Mouse (Mus musculus): ENCODE measurements around the gene Stk25.

The Stk25 gene

DNA sequence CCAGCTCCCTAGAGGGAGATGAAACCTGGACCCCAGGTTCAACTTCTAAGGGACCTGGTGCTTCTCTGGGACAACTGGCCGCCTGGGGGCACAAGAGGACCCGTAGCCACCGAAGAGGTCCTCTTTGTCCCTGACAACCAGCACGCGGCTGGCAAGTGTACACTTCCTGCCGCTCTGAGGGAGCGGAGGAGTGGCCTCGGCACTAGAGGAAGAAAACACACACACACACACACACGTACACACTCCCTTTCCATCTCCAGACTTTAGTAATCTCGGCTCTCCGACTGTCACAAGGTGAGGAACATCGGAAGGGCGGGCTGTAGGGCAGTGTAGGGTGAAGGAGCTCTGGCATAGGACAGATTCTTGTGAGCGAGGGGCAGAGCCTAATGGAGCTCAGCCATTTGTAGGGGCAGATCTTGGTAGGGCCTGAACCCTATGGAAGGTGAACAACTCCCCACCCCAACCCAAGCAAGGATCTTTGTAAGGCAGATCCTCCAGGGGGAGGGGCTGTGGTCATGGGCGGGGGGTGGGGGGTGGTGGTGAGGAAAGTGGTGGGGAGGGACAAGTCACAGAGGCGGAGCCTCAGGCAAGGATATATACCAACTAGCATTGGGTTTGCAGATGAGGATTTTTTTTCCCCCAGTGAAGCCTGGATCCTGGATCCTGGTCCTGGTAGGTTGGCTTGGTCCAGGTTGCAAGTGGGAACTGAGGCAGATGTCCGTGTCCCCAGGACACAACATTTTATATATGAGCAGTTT lies 10.5 kb upstream of the Stk25 start:
- DNase-seq = peak; percentile 90 to 94

DNA sequence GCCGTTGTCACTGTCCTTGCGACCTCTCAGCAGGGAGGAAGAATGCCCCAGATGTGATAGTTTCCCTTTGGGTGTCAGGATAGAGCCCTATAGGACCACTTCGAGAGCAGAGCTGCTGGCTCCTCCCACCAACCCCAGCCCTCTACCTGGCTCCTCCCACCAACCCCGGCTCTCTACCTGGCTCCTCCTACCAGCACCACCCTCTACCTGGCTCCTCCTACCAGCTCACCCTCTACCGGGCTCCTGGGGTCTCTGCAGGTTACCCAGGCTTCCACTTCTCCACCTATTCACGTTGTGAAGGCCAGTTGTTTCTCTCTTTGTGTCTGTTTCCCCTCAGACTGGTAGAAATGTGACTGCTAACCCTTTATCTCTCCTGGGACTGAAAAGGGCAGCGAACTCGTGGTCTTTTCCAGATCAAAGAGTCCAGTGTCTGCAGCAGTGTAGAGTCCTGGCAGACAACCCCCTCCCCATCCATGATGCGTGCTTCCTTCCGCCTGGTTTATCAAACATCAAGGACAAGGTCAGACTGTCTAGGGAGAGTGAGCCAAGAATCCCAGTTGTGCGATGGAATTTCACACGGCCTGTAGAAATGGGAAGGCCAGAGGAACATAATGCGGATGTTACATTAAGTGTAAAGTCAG lies 9.4 kb upstream of the Stk25 start:
- DNase-seq = peak; percentile 24 to 52

- DNase-seq = no peak
These were observed 1.5 kb downstream of the Stk25 start for GRCm38 (mm10) chr1:93657025-93657360.

DNA sequence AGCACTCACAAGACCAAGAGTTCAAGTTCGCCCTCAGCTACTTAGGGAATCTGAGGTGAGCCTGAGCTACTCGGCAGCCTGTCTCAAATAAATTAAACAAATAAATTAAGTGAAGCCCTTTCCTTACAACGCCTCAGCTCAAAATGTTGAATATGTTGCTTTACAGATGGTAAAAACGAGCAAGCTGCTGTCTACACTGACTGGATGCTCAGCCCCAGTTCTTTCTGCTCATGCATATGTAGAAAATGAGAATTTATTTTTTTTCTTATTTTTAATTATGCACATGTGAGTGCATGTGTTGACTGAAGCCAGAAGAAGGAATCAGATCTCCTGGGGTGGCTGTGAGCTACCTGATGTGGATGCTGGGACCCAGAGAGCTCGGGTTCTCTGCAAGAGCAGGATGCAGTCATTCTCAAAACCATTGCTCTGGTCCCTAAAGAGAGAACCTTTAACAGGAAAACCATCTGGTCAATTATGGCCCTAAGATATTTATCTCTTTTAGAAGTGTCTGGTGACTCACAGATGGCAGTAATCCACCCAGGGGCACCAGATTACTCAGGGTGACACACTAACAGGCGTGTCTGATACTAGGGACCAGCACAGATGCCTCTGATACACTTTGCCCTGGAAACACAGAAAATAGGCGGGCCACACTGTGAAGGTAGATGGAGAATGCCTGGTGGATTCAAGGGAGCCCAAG lies 2.0 kb downstream of the Stk25 start:
- no peak for DNase-seq

- no peak for DNase-seq
These were observed 3.7 kb downstream of the Stk25 start for GRCm38 (mm10) chr1:93654798-93655197.

GRCm38 (mm10) chr1:93654275-93654674 lies 4.2 kb downstream of the Stk25 start:
- no peak for DNase-seq

GRCm38 (mm10) chr1:93649604-93650172 lies 8.8 kb downstream of the Stk25 start:
- DNase-seq = no peak

DNA sequence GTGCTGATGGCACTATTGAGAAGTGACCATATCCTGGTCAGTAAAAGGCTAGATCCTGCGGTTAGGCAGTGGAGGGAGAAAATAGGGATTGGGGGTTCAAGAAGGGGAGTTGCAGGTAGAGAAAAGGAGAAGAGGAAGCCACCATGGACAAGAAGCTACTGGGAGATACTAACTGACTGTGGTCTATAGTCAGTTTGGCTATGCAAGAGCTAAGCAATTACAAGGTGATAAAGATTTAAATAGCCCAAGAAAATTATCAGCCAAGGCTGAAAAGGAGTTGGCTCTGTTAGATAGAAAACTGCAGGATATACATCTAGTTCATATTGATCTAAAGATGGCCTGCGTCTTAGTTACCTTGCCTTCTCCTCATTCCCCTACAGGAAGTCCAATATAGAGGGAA lies 15.8 kb downstream of the Stk25 start:
- no peak for DNase-seq

DNA sequence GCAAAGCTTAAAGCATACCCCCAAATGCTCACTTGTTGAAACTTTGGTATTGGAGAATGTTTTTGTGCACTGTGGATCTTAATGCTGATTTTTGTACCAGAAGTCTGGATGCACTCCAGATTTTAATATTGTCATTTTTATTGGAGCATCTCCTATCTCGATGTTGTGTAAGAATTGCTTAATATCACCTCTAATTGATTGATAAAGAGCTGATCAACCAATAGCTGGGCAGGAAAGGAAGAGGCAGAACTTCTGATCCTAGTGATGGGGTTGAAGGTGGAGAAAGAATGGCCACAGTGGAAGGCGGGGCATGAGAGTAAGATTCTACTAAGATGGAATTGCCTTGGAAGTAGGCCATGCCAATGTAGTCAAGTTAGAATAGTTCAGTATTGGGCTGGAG lies 16.5 kb downstream of the Stk25 start:
- DNase-seq = no peak

DNA sequence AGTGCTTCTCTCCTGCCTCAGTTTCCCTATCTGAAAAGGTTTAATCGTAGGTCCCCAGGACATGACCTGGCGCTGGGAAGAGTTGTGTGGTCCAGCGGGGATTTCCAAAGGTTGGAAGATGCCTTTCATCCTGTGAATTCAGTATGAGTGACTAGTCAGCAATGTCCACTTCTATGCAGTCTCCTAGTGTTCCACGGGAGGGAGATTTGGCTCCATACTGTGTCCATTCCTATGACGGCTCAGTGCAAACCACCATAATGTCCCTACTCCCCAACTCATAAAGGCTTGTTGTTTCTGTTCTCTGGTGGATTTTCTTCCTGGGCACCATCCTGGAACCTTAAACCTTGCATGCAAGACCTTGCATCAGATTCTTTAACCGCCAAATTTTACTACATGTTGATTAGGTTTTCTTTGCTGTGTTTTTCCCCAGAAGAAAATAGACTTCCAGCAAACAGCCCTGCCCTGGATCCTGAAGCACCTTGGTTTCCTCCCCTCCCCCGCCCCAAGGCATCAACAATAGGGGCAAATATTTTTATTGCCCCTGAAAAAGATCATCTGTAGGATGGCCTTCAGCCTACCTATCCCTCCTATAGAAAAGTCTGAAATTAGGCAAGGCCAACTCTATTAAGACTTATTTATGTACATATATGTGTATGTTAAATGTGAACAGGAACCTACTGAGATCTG lies 22.1 kb downstream of the Stk25 start:
- DNase-seq = no peak

DNA sequence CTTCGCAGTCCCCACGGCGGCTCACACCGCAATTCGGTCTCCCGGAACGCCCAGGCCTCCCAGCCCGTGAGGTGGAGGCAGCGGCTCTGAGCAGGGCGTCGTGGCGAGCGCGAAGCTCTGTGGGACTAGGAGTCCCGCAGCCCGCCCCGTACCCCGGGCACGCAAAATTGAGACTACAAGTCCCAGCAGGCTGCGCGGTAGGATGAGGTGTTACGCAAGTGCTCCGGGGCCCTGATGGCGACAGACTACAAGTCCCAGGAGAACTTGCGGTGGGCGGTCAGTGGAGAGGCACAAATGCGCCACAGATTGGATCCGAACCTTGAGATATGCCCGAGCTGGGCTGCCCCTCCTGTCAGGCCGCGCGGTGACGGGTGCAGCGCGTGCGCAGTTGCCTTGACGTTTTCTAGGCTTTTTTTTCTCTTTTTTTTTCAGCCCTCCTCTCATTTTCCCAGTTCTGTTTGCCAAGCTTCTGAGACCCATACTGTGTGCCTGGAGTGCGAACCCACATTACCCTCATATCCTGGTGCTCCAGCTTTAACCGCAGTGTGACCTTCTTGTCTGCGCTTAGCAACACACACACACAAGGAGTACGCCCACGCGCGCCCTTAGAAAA lies 22.8 kb downstream of the Stk25 start:
- peak; percentile 99 to 100 for DNase-seq

- DNase-seq = peak; percentile 54 to 74
These were observed 23.3 kb downstream of the Stk25 start for GRCm38 (mm10) chr1:93635091-93635579.

DNA sequence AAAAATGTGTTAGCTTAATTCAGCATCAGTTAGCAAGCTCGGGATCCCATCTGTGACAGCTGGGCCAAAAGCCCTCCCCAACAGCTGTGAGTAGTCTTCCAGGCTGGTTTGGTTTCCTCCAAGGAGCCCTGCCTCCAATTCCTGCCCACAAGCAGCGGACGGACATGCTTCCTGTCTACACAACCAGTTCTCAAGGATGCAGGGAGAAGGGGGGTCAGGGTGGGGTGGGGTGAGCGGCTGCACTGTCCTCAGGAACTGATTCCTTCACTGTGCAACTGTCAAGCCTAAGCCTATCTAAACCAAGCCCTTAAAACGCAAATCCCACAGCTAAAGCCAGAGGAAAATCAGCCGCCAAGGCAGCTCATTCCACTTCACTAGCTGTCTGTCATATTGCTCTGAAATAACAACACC lies 24.0 kb downstream of the Stk25 start:
- DNase-seq = peak; percentile 66 to 74

DNA sequence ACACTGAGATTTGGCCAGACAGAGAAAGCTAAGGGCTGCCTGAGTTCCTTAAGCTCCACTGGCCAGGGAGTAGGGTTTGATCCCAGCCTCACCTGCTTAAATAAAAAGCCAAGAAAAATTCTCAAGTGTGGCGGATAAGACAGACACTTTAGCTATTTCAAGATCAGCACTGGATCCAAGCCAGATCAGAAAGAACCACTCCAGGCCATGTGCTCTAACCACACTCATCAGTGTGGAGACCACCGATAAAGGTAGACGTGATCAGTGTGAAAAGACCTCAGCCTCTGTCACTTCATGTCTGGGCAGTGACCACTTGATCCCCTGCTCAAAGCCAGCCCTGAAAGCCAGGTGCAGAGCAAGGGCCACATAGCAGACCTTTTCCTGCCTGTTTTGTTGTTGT lies 25.7 kb downstream of the Stk25 start:
- DNase-seq = no peak

DNA sequence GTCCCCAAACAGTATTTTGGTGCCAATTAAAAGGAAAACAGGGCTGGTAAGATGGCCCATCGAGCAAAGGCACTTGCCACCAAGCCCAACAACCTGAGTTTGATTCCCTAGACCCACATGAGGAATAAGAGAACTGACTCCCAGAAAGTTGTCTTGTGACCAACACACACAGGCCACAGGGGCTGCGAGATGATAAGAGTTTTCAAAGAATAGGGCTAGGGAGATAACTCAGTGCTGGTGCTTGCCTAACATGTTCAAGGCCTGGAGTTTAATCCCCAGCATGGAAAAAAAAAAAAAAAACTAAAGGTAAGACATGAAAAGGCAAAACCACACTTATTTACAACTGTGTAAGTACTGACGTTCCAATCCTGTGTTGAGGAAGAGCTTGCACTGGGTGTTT lies 27.7 kb downstream of the Stk25 start:
- no peak for DNase-seq

GRCm38 (mm10) chr1:93624502-93624901 lies 34.0 kb downstream of the Stk25 start:
- DNase-seq = no peak

DNA sequence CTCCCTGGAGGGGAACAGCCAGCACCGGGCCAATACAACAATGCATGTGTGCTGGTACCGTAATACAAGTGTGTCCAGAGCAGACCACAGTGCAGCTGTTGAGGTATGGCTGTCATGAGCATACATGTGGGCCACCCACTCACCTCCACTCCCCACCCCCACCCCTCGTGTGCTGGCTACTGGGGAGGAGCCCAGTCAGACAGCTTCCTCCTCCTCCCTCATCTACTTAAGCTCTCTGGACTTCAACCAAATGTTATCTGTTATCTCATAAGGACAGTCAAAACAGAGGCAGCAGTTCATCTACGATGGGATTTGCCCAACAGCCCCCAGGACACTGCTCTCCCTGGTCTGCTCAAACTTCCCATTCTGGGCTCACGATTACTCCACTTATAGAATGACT lies 39.5 kb downstream of the Stk25 start:
- DNase-seq = no peak

DNA sequence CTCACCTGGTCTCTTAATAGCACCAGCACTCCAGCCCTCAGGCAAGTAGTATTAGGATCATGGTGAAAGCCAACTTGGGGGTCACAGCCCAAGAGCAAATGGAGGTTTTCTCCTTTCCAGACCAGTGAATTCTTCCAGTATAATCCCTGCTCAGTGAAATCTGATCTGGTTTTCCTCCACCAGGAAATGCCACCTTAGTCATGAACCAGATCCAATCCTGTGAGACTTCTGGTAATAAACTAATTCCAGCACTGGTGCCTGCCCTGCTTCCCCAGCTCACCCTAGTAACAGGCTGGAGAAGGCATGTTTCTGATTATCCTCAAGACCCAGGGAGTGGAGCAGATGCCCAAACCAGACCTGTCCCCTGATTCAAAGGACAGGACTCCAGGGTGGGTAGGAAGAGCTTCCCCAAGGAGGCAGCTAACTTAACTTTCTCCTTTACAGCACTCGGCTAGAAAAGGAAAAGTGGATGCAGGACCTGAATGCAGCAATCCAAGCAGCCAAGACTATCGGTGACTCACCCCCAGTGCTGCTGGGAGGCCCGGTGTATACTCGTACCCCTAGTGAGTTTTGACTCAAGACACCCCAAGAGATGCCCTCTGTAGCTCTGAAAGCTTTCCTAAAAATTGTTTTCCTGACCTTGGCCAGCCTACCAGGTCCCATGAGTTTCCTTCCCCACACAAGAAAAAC lies 40.3 kb downstream of the Stk25 start:
- peak in 1 of 2 experiments; percentile 29 for DNase-seq

GRCm38 (mm10) chr1:93609762-93610161 lies 48.7 kb downstream of the Stk25 start:
- DNase-seq = no peak

GRCm38 (mm10) chr1:93608696-93609245 lies 49.7 kb downstream of the Stk25 start:
- DNase-seq = no peak
